Mouse (Mus musculus): ENCODE data around the gene Rln3. TPM values are rescaled to one million over a fixed set of nuclear protein-coding genes. Genes with fewer than 3 reads are reported as not detected.

The Rln3 gene
- polyA plus RNA-seq (2012; rRNA removed), result 0.10 and 0.39 TPM in 2 replicates

GRCm38 (mm10) chr8:84044900-84045299, at the start of gene Rln3:
Rln3 (minus strand) TSS chr8:84045000.

DNA sequence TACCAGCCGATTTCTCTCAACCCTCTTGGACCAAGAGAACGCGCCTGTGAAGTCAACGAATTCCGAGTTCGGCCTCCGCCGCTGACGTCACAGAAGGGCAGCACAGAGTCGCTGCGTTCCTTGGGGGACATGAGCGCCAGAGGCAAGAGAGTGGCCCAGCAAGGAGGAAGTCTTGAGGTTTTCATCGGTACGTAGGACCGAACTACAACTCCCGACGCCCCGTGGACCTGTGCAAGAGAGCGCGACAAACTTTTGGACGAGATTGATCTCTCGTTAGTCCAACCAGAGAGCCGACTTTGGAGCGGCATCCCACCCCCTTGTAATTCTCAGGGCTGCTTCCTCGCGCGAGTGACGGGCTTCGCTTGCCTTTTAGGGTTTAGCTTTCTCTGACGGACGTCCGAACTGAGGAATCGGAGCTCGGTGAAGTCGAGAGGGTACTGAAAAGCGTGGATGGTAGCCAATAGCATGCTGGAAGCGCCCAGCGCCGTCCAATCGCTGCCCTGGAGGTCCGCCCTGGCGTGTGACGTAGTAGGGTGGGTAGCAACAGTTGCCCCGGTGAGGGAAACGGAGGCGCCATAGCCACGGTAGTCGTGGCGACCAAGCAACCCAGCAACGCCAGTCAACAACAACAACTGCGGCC, 21.6 kb upstream of the Rln3 start, which contains the start of gene Rfx1:
Rfx1 (plus strand) TSS at position 544 of the 640 bp plus-strand sequence.

GRCm38 (mm10) chr8:84065037-84065436, 20.2 kb upstream of the Rln3 start, which contains the start of gene Gm10643:
Gm10643 (minus strand) TSS chr8:84065137.

DNA sequence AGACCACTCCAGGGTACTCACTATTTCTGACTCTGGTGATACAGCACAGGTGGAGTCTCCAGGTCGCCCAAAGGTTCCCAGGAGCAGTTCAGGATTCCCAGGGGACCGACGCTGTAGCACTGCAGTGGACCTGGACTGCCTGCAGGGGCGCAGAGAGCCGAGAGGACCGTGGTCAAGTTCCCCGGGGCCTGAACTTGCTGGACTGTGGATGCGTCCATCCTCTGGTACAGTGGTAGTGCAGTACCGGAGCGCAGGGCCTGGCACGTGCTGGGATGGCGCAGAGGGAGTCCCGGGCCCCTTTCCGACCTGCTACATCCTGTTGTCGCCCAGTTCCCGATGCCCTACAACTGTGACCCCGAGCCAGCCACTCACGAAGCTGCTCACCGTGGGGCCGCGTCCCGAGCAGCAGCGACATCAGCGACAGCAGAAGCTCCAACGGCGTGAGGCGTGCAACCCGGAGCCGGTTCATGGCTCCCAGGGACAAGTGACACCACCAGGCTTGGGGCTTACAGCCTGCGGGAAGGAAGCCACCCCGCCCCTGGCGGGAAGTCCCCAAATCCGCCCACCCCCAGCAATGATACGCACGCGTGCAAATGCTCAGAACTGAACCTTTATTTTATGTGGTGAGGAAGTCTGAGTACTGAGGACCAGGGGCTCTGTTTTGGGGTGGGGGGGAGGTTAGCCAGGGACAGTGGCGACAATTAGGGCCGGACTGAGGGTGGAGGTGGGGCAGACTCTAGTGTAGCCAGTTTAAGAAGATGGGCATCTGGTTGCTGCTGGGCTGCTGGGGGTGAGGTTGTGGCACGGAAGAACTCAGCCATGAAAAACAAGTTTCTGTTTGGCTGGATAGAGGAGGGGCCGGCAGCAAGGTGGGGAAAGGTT, 2.5 kb downstream of the Rln3 start, which contains the start of gene Il27ra:
Il27ra (minus strand) TSS at position 524 of the 882 bp plus-strand sequence.

GRCm38 (mm10) chr8:84021096-84021495, 23.7 kb downstream of the Rln3 start, which contains the start of gene Palm3:
Palm3 (plus strand) TSS chr8:84021471.

DNA sequence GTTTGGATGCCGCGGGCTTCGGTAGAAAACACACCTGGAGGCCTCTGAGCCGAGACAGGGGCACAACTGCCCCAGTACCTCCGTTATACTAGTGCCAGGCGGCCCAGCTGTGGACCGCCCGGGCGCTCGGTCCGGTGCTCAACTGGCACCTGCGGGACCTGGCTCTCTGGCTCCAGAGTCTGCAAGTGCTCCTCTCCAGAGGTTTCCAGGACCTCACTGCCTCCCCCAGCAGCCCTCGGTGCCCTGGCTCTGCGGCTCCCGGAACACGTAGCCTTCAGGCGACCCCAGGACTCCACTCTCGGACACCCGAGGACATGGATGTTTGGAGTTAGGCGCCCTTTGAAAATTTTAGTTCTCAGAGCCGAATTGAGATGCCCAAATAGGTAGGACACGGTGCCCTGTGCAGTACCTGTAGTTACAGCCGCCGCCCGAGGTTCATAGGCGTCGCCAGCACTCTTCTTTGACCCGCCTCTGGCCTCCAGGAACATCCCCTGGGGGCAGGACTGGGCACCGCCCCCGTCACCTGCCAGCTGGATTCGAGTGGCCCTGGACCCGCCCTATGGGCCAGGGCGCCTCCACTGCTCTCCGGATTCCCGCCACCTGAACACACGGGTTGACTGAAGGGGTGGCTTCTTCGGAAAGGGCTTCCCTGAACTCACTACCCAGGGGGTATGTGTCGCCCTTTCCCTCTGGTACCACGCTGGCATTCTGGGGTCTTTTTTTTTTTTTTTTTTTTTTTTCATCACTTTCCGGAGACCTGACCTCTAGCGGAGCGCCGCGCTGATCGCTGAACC, 32.9 kb downstream of the Rln3 start, which contains the start of gene 2210011C24Rik:
2210011C24Rik (minus strand) TSS at position 467 of the 794 bp plus-strand sequence.

GRCm38 (mm10) chr8:84001281-84002000, 43.4 kb downstream of the Rln3 start, which contains the start of gene 1700067K01Rik:
1700067K01Rik (plus strand) TSS chr8:84001502.

GRCm38 (mm10) chr8:83997511-83998141, 47.2 kb downstream of the Rln3 start, which contains the start of gene Samd1:
Samd1 (plus strand) TSS chr8:83997672.

Other genes starting within 250 kb of the Rln3 start
- 200 and 205 TPM in 2 replicates for gene Adgrl1, start 144.9 kb downstream of the Rln3 start, polyA plus RNA-seq (2012; rRNA removed)
- gene Gm10644, start 89.8 kb downstream of the Rln3 start, polyA plus RNA-seq (2012; rRNA removed), result 0.63 and 0.70 TPM in 2 replicates
- 29.1 and 31.7 TPM in 2 replicates for gene Asf1b, start 89.5 kb downstream of the Rln3 start, polyA plus RNA-seq (2012; rRNA removed)
- 120 and 126 TPM in 2 replicates for gene Prkaca, start 72.0 kb downstream of the Rln3 start, polyA plus RNA-seq (2012; rRNA removed)
- 80.0 and 80.3 TPM in 2 replicates for gene Samd1, start 47.3 kb downstream of the Rln3 start, polyA plus RNA-seq (2012; rRNA removed)
- 0.45 and 0.88 TPM in 2 replicates for gene 1700067K01Rik, start 43.5 kb downstream of the Rln3 start, polyA plus RNA-seq (2012; rRNA removed)
- gene 2210011C24Rik, start 32.8 kb downstream of the Rln3 start, polyA plus RNA-seq (2012; rRNA removed), result 0.12 and 0.15 TPM in 2 replicates
- gene Palm3, start 23.5 kb downstream of the Rln3 start, polyA plus RNA-seq (2012; rRNA removed), result 3.1 and 4.9 TPM in 2 replicates
- gene Il27ra, start 2.4 kb downstream of the Rln3 start, polyA plus RNA-seq (2012; rRNA removed), result 0.50 and 0.90 TPM in 2 replicates
- gene Gm10643, start 20.1 kb upstream of the Rln3 start, polyA plus RNA-seq (2012; rRNA removed), result 2.6 TPM in 2 replicates
- gene Rfx1, start 21.8 kb upstream of the Rln3 start, polyA plus RNA-seq (2012; rRNA removed), result 30.3 and 36.4 TPM in 2 replicates
- 110 and 117 TPM in 2 replicates for gene Dcaf15, start 59.8 kb upstream of the Rln3 start, polyA plus RNA-seq (2012; rRNA removed)
- 0.18 and 0.85 TPM in 2 replicates for gene Podnl1, start 81.0 kb upstream of the Rln3 start, polyA plus RNA-seq (2012; rRNA removed)
- gene Cc2d1a, start 102.9 kb upstream of the Rln3 start, polyA plus RNA-seq (2012; rRNA removed), result 40.1 and 44.7 TPM in 2 replicates
- gene 4930432K21Rik, start 103.0 kb upstream of the Rln3 start, polyA plus RNA-seq (2012; rRNA removed), result 2.1 and 2.6 TPM in 2 replicates
- 7.3 and 8.5 TPM in 2 replicates for gene Nanos3, start 140.2 kb upstream of the Rln3 start, polyA plus RNA-seq (2012; rRNA removed)
- gene Zswim4, start 192.1 kb upstream of the Rln3 start, polyA plus RNA-seq (2012; rRNA removed), result 46.8 and 54.4 TPM in 2 replicates
- 236 and 241 TPM in 2 replicates for gene D8Ertd738e, start 204.7 kb upstream of the Rln3 start, polyA plus RNA-seq (2012; rRNA removed)
- 36.9 and 41.9 TPM in 2 replicates for gene Mri1, start 212.3 kb upstream of the Rln3 start, polyA plus RNA-seq (2012; rRNA removed)
- gene Ccdc130, start 225.4 kb upstream of the Rln3 start, polyA plus RNA-seq (2012; rRNA removed), result 49.7 and 56.7 TPM in 2 replicates

Measured in central nervous system, embryonic 14 days (tissue).